Mouse (Mus musculus): ENCODE results near the gene Wipi1. TPM values are rescaled to one million over a fixed set of nuclear protein-coding genes. Genes with fewer than 3 reads are reported as not detected.

Gene Wipi1
- polyA plus RNA-seq, 2 experiments: 9.0 to 11.9 TPM

GRCm38 (mm10) chr11:109649206-109649605, 37.4 kb upstream of the Wipi1 start, which contains the start of gene Prkar1a:
TSS of gene Prkar1a (plus strand) at chr11:109649405.
- 5% methylated on average over 8 of the region's 8 CpGs for WGBS (ENCODE audit: insufficient replicate concordance)
- TF ChIP-seq EP300 (IDR thresholded peaks at IDR 0.05; ENCODE audit: low read depth) (no peak), CTCF (IDR thresholded peaks at IDR 0.05; ENCODE audit: low read depth) (no peak)
- no peaks in the 10 kb centered on the region for H3K9me3 ChIP-seq (ENCODE audit: control insufficient read depth, low read length)
- H3K4me2 ChIP-seq (ENCODE audit: low read depth): peak within 1 kb of the TSS; percentile 95
- no peak for ATAC-seq (ENCODE audit: insufficient read depth)
- peak within 1 kb of the TSS; percentile 61 to 84 for H3K4me3 ChIP-seq (ENCODE audit: insufficient read depth in 1 of 2, low read depth in 2 of 2, low read length in 2 of 2)
- peak within 1 kb of the TSS; percentile 31; the same call in 1 of the 2 replicates for H3K9ac ChIP-seq (replicated peaks)
- H3K27me3 ChIP-seq (ENCODE audit: control insufficient read depth, insufficient read depth, low read length): peaks cover 3% of the 10 kb centered on the region; the same call in 1 of the 2 replicates
- H3K27ac ChIP-seq: no peak within 1 kb of the TSS
- DNase-seq (ENCODE audit: low read depth in 3 of 3, low spot score in 3 of 3): no peak
- H3K4me1 ChIP-seq (replicated peaks; ENCODE audit: control insufficient read depth in 2 of 2, insufficient read depth in 2 of 2, low read length in 1 of 2): peaks cover 20 to 21% of the 10 kb centered on the region in 2 experiments
- peaks cover 8% of the 10 kb centered on the region for H3K36me3 ChIP-seq (replicated peaks; ENCODE audit: control insufficient read depth, insufficient read depth, low read depth)

- ATAC-seq (ENCODE audit: insufficient read depth): no peak
- no peak overlapping the region for H3K27ac ChIP-seq
- WGBS (ENCODE audit: insufficient replicate concordance): 17% methylated on average over 7 of the region's 7 CpGs
- peaks cover 3% of the 10 kb centered on the region; the same call in 1 of the 2 replicates for H3K27me3 ChIP-seq (ENCODE audit: control insufficient read depth, insufficient read depth, low read length)
- H3K4me1 ChIP-seq (replicated peaks; ENCODE audit: control insufficient read depth in 2 of 2, insufficient read depth in 2 of 2, low read length in 1 of 2): peaks cover 20 to 21% of the 10 kb centered on the region in 2 experiments
- peaks cover 1% of the 10 kb centered on the region for H3K36me3 ChIP-seq (replicated peaks; ENCODE audit: control insufficient read depth, insufficient read depth, low read depth)
- H3K4me2 ChIP-seq (ENCODE audit: low read depth): no peak overlapping the region; the same call in 1 of the 2 replicates
- no peak for DNase-seq (ENCODE audit: low read depth in 3 of 3, low spot score in 3 of 3)
- H3K9ac ChIP-seq (replicated peaks): no peak overlapping the region
- H3K9me3 ChIP-seq (ENCODE audit: control insufficient read depth, low read length): no peaks in the 10 kb centered on the region
- H3K4me3 ChIP-seq (ENCODE audit: insufficient read depth in 1 of 2, low read depth in 2 of 2, low read length in 2 of 2): no peak overlapping the region
- no peak for TF ChIP-seq CTCF (IDR thresholded peaks at IDR 0.05; ENCODE audit: low read depth)
- TF ChIP-seq EP300 (IDR thresholded peaks at IDR 0.05; ENCODE audit: low read depth): no peak
These were observed 36.7 kb upstream of the Wipi1 start for GRCm38 (mm10) chr11:109648510-109648909.

- DNase-seq (ENCODE audit: low read depth in 3 of 3, low spot score in 3 of 3): no peak
These were observed 29.9 kb upstream of the Wipi1 start for GRCm38 (mm10) chr11:109641498-109642222.

GRCm38 (mm10) chr11:109635871-109636395, 24.2 kb upstream of the Wipi1 start:
- H3K9ac ChIP-seq (replicated peaks): no peak overlapping the region
- H3K4me3 ChIP-seq (ENCODE audit: insufficient read depth in 1 of 2, low read depth in 2 of 2, low read length in 2 of 2): no peak overlapping the region
- no peaks in the 10 kb centered on the region for H3K9me3 ChIP-seq (ENCODE audit: control insufficient read depth, low read length)
- ATAC-seq (ENCODE audit: insufficient read depth) (no peak), DNase-seq (ENCODE audit: low read depth in 3 of 3, low spot score in 3 of 3) (no peak)
- no peaks in the 10 kb centered on the region for H3K4me1 ChIP-seq (replicated peaks; ENCODE audit: control insufficient read depth in 2 of 2, insufficient read depth in 2 of 2, low read length in 1 of 2)
- H3K27me3 ChIP-seq (ENCODE audit: control insufficient read depth, insufficient read depth, low read length): no peaks in the 10 kb centered on the region
- no peaks in the 10 kb centered on the region for H3K36me3 ChIP-seq (replicated peaks; ENCODE audit: control insufficient read depth, insufficient read depth, low read depth)
- no peak overlapping the region for H3K27ac ChIP-seq
- 62% methylated on average over 6 of the region's 6 CpGs for WGBS (ENCODE audit: insufficient replicate concordance)
- TF ChIP-seq EP300 (IDR thresholded peaks at IDR 0.05; ENCODE audit: low read depth): no peak
- no peak for TF ChIP-seq CTCF (IDR thresholded peaks at IDR 0.05; ENCODE audit: low read depth)
- H3K4me2 ChIP-seq (ENCODE audit: low read depth): no peak overlapping the region

More at GRCm38 (mm10) chr11:109641498-109642222, 29.9 kb upstream of the Wipi1 start:
- TF ChIP-seq CTCF (IDR thresholded peaks at IDR 0.05; ENCODE audit: low read depth) (no peak), EP300 (IDR thresholded peaks at IDR 0.05; ENCODE audit: low read depth) (no peak)
- no peak overlapping the region for H3K27ac ChIP-seq
- no peak overlapping the region for H3K9ac ChIP-seq (replicated peaks)
- H3K27me3 ChIP-seq (ENCODE audit: control insufficient read depth, insufficient read depth, low read length): no peaks in the 10 kb centered on the region
- H3K9me3 ChIP-seq (ENCODE audit: control insufficient read depth, low read length): no peaks in the 10 kb centered on the region
- no peak overlapping the region for H3K4me2 ChIP-seq (ENCODE audit: low read depth)
- WGBS (ENCODE audit: insufficient replicate concordance): 61% methylated on average over 5 of the region's 5 CpGs
- no peaks in the 10 kb centered on the region for H3K4me1 ChIP-seq (replicated peaks; ENCODE audit: control insufficient read depth in 2 of 2, insufficient read depth in 2 of 2, low read length in 1 of 2)
- no peak for ATAC-seq (ENCODE audit: insufficient read depth)
- no peaks in the 10 kb centered on the region for H3K36me3 ChIP-seq (replicated peaks; ENCODE audit: control insufficient read depth, insufficient read depth, low read depth)
- H3K4me3 ChIP-seq (ENCODE audit: insufficient read depth in 1 of 2, low read depth in 2 of 2, low read length in 2 of 2): no peak overlapping the region

GRCm38 (mm10) chr11:109634928-109635327, 23.2 kb upstream of the Wipi1 start:
- Histone ChIP-seq H3K4me1 (replicated peaks; ENCODE audit: control insufficient read depth in 2 of 2, insufficient read depth in 2 of 2, low read length in 1 of 2) (no peaks in the 10 kb centered on the region), H3K27me3 (ENCODE audit: control insufficient read depth, insufficient read depth, low read length) (no peaks in the 10 kb centered on the region), H3K4me3 (ENCODE audit: insufficient read depth in 1 of 2, low read depth in 2 of 2, low read length in 2 of 2) (no peak overlapping the region), H3K27ac (no peak overlapping the region), H3K9ac (replicated peaks) (no peak overlapping the region), H3K4me2 (ENCODE audit: low read depth) (no peak overlapping the region), H3K36me3 (replicated peaks; ENCODE audit: control insufficient read depth, insufficient read depth, low read depth) (no peaks in the 10 kb centered on the region), H3K9me3 (ENCODE audit: control insufficient read depth, low read length) (no peaks in the 10 kb centered on the region)
- DNase-seq (ENCODE audit: low read depth in 3 of 3, low spot score in 3 of 3) (no peak), ATAC-seq (ENCODE audit: insufficient read depth) (no peak)
- WGBS (ENCODE audit: insufficient replicate concordance): 74% methylated on average over 9 of the region's 9 CpGs
- TF ChIP-seq EP300 (IDR thresholded peaks at IDR 0.05; ENCODE audit: low read depth) (no peak), CTCF (IDR thresholded peaks at IDR 0.05; ENCODE audit: low read depth) (no peak)
